Mouse (Mus musculus) embryonic facial prominence, embryonic 14.5 days (tissue): ENCODE measurements around the gene Mog. TPM values are rescaled to one million over a fixed set of nuclear protein-coding genes. Genes with fewer than 3 reads are reported as not detected.

Experiments used
- ATAC-seq: fragments of 200-750 bp; cut with Nextera tagmentation; 2 replicates; pipeline ENCODE4 v1.8.0; 2017; ENCODE audit warnings: low read depth, moderate number of reproducible peaks, moderate TSS enrichment
- DNase-seq: peaks from one replicate; pipeline ENCODE4 v3.0.0-alpha.2; 2015; ENCODE audit warnings: low spot score
- H3K27ac ChIP-seq: fragments of 300-500 bp; sonication (generic); replicated peaks from 2 replicates; pipeline ENCODE4 v1.5.1; 2014; ENCODE audit warnings: low read depth, mild to moderate bottlenecking, low read length, moderate library complexity
- H3K27me3 ChIP-seq: fragments of 300-500 bp; sonication (generic); replicated peaks from 2 replicates; pipeline ENCODE4 v1.6.1; 2014; ENCODE audit warnings: low read length; ENCODE audit not compliant: control insufficient read depth, insufficient read depth
- H3K36me3 ChIP-seq: fragments of 300-500 bp; sonication (generic); 2 replicates; pipeline ENCODE4 v1.6.1; 2014; ENCODE audit warnings: low read length, mixed read lengths; ENCODE audit not compliant: control insufficient read depth, insufficient read depth
- H3K4me1 ChIP-seq: fragments of 300-500 bp; sonication (generic); 2 replicates; pipeline ENCODE4 v1.6.1; 2014; ENCODE audit warnings: antibody characterized with exemption, low read length; ENCODE audit not compliant: control insufficient read depth, insufficient read depth
- H3K4me2 ChIP-seq: fragments of 300-500 bp; sonication (generic); 2 replicates; pipeline ENCODE4 v1.6.1; 2014; ENCODE audit warnings: low read depth, mild to moderate bottlenecking, low read length, moderate library complexity, mixed read lengths
- H3K4me3 ChIP-seq: fragments of 300-500 bp; sonication (generic); 2 replicates; pipeline ENCODE4 v1.5.1; 2014; ENCODE audit warnings: low read depth, mild to moderate bottlenecking, low read length
- H3K9ac ChIP-seq: fragments of 300-500 bp; sonication (generic); 2 replicates; pipeline ENCODE4 v1.6.1; 2014; ENCODE audit warnings: low read depth, mild to moderate bottlenecking, low read length, moderate library complexity, mixed read lengths
- H3K9me3 ChIP-seq: fragments of 300-500 bp; sonication (generic); 2 replicates; pipeline ENCODE4 v1.6.1; 2016; ENCODE audit warnings: low read length; ENCODE audit not compliant: control insufficient read depth
- WGBS: fragments of 180-500 bp; shearing (Covaris S2); extraction: QIAGEN DNeasy Blood & Tissue Kit; methylation state at CpG from one replicate; pipeline ENCODE4 v1.1.7; 2014; 5-methylcytosine and 5-hydroxymethylcytosine counted together
- polyA plus RNA-seq: library from polyadenylated mRNA; unstranded; fragments of >200 nt; fragmentation: Nextera tagmentation; extraction: Ambion mirVana; gene quantifications from 2 replicates; pipeline ENCODE4 v1.2.1, GENCODE M21; 2014

Gene Mog
- polyA plus RNA-seq, 1 experiment from 2014 or later = 0.22 TPM

- Histone ChIP-seq H3K4me2 (no peak overlapping the region), H3K4me1 (no peaks in the 10 kb centered on the region), H3K36me3 (peaks cover 95% of the 10 kb centered on the region), H3K9ac (no peak overlapping the region), H3K27me3 (no peaks in the 10 kb centered on the region), H3K27ac (no peak overlapping the region), H3K9me3 (no peaks in the 10 kb centered on the region), H3K4me3 (no peak overlapping the region)
- DNase-seq = no peak
- ATAC-seq = no peak
- WGBS = 87% methylated on average over 10 of the region's 10 CpGs
Measured at GRCm38 (mm10) chr17:37062101-37062641, 39.0 kb upstream of the Mog start.

- 92% methylated on average over 3 of the region's 3 CpGs for WGBS
- ATAC-seq = no peak
Measured at GRCm38 (mm10) chr17:37061435-37061834, 38.2 kb upstream of the Mog start.

GRCm38 (mm10) chr17:37056957-37057356 is 33.8 kb upstream of the Mog start:
- Histone ChIP-seq H3K4me3 (no peak overlapping the region), H3K9me3 (no peaks in the 10 kb centered on the region), H3K36me3 (peaks cover 81% of the 10 kb centered on the region), H3K9ac (no peak overlapping the region), H3K4me1 (no peaks in the 10 kb centered on the region), H3K4me2 (no peak overlapping the region), H3K27me3 (no peaks in the 10 kb centered on the region), H3K27ac (no peak overlapping the region)
- DNase-seq (no peak), ATAC-seq (no peak)
- 97% methylated on average over 6 of the region's 6 CpGs for WGBS

More at GRCm38 (mm10) chr17:37061435-37061834, 38.2 kb upstream of the Mog start:
- no peak for DNase-seq
- H3K9me3 ChIP-seq = no peaks in the 10 kb centered on the region
- no peaks in the 10 kb centered on the region for H3K4me1 ChIP-seq
- no peak overlapping the region for H3K9ac ChIP-seq
- no peak overlapping the region for H3K4me3 ChIP-seq
- no peak overlapping the region for H3K4me2 ChIP-seq
- H3K27me3 ChIP-seq = no peaks in the 10 kb centered on the region
- peaks cover 95% of the 10 kb centered on the region for H3K36me3 ChIP-seq
- H3K27ac ChIP-seq = no peak overlapping the region

GRCm38 (mm10) chr17:37051745-37052144 is 28.5 kb upstream of the Mog start:
- no peak overlapping the region; the same call in 1 of the 2 replicates for H3K4me3 ChIP-seq
- no peaks in the 10 kb centered on the region for H3K9me3 ChIP-seq
- no peak for ATAC-seq
- no peak overlapping the region for H3K27ac ChIP-seq
- no peak overlapping the region; the same call in 1 of the 2 replicates for H3K9ac ChIP-seq
- no peak for DNase-seq
- H3K4me2 ChIP-seq = peak overlapping the region; percentile 87
- H3K27me3 ChIP-seq = no peaks in the 10 kb centered on the region; the same call in 1 of the 2 replicates
- peaks cover 17% of the 10 kb centered on the region for H3K4me1 ChIP-seq
- H3K36me3 ChIP-seq = peaks cover 31% of the 10 kb centered on the region
- 56% methylated on average over 4 of the region's 4 CpGs for WGBS

GRCm38 (mm10) chr17:37050876-37051275 is 27.7 kb upstream of the Mog start:
- Histone ChIP-seq H3K27ac (no peak overlapping the region), H3K36me3 (peaks cover 22% of the 10 kb centered on the region), H3K4me2 (peak overlapping the region; percentile 87), H3K9ac (peak overlapping the region; percentile 80), H3K4me3 (peak overlapping the region; percentile 62), H3K27me3 (no peaks in the 10 kb centered on the region; the same call in 1 of the 2 replicates), H3K9me3 (no peaks in the 10 kb centered on the region), H3K4me1 (peaks cover 17% of the 10 kb centered on the region)
- DNase-seq (peak; percentile 7), ATAC-seq (peak; percentile 1)
- 9% methylated on average over 14 of the region's 27 CpGs for WGBS

- WGBS = 2% methylated on average over 21 of the region's 22 CpGs
Measured at GRCm38 (mm10) chr17:37050399-37050798, 27.2 kb upstream of the Mog start.

GRCm38 (mm10) chr17:37049570-37050310 is 26.5 kb upstream of the Mog start:
- peak overlapping the region; percentile 80 for H3K9ac ChIP-seq
- WGBS = 3% methylated on average over 39 of the region's 39 CpGs

More at GRCm38 (mm10) chr17:37050399-37050798, 27.2 kb upstream of the Mog start:
- Histone ChIP-seq H3K27me3 (no peaks in the 10 kb centered on the region; the same call in 1 of the 2 replicates), H3K36me3 (peaks cover 18% of the 10 kb centered on the region), H3K4me3 (peak overlapping the region; percentile 62), H3K4me2 (peak overlapping the region; percentile 87), H3K9ac (peak overlapping the region; percentile 80), H3K9me3 (no peaks in the 10 kb centered on the region), H3K27ac (no peak overlapping the region), H3K4me1 (peaks cover 17% of the 10 kb centered on the region)
- DNase-seq = peak; percentile 91
- ATAC-seq = peak; percentile 51

GRCm38 (mm10) chr17:37048383-37048782 is 25.2 kb upstream of the Mog start:
- ATAC-seq (no peak), DNase-seq (no peak)
- Histone ChIP-seq H3K27me3 (no peaks in the 10 kb centered on the region; the same call in 1 of the 2 replicates), H3K27ac (no peak overlapping the region), H3K9me3 (no peaks in the 10 kb centered on the region), H3K4me1 (peaks cover 21% of the 10 kb centered on the region), H3K36me3 (no peaks in the 10 kb centered on the region), H3K4me3 (no peak overlapping the region), H3K9ac (peak overlapping the region; percentile 8; the same call in 1 of the 2 replicates), H3K4me2 (peak overlapping the region; percentile 26; the same call in 1 of the 2 replicates)
- WGBS = 54% methylated on average over 7 of the region's 7 CpGs

More at GRCm38 (mm10) chr17:37049570-37050310, 26.5 kb upstream of the Mog start:
- Histone ChIP-seq H3K27ac (no peak overlapping the region), H3K9me3 (no peaks in the 10 kb centered on the region), H3K4me2 (peak overlapping the region; percentile 87), H3K36me3 (peaks cover 11% of the 10 kb centered on the region), H3K4me1 (peaks cover 21% of the 10 kb centered on the region), H3K4me3 (peak overlapping the region; percentile 62), H3K27me3 (no peaks in the 10 kb centered on the region; the same call in 1 of the 2 replicates)
- ATAC-seq = peak; percentile 17
- peak; percentile 57 for DNase-seq
